Mouse (Mus musculus): ENCODE results near the gene Mthfd2l.

GRCm38 (mm10) chr5:91035341-91035740 lies 104.4 kb downstream of the Mthfd2l start:
- TF ChIP-seq CTCF (conservative IDR thresholded peaks at IDR 0.05; ENCODE audit: low read length) (no peak), POU5F1 (IDR thresholded peaks at IDR 0.05; ENCODE audit: borderline replicate concordance, low read length) (no peak), NANOG (IDR thresholded peaks at IDR 0.05; ENCODE audit: borderline replicate concordance, low read length) (no peak)

Measured in E14TG2a.4 (cell line).